Mouse (Mus musculus): ENCODE results near the gene Olfr1006. TPM values are rescaled to one million over a fixed set of nuclear protein-coding genes. Genes with fewer than 3 reads are reported as not detected.

The Olfr1006 gene
- not detected for polyA plus RNA-seq (2017; shearing (Covaris generic))

GRCm38 (mm10) chr2:85678667-85679066, at the start of gene Olfr1006:
Olfr1006 (minus strand) TSS chr2:85678767.

GRCm38 (mm10) chr2:85715119-85715518, 36.6 kb upstream of the Olfr1006 start, which contains the start of gene Olfr1009:
Olfr1009 (plus strand) TSS chr2:85715419.

GRCm38 (mm10) chr2:85689131-85689530, 10.6 kb upstream of the Olfr1006 start, which contains the start of gene Olfr1008:
Olfr1008 (plus strand) TSS chr2:85689431.

GRCm38 (mm10) chr2:85664355-85664754, 14.2 kb downstream of the Olfr1006 start, which contains the start of gene Olfr154:
Olfr154 (minus strand) TSS chr2:85664455.

GRCm38 (mm10) chr2:85650604-85651003, 28.0 kb downstream of the Olfr1006 start, which contains the start of gene Olfr1002:
Olfr1002 (minus strand) TSS chr2:85650704.

Other genes with a start within 250 kb of the Olfr1006 start
- gene Olfr994, start 242.3 kb downstream of the Olfr1006 start, polyA plus RNA-seq (2017; shearing (Covaris generic)) = not detected
- gene Olfr995, start 235.1 kb downstream of the Olfr1006 start, polyA plus RNA-seq (2017; shearing (Covaris generic)) = not detected
- not detected for gene 4833423E24Rik, start 159.7 kb downstream of the Olfr1006 start, polyA plus RNA-seq (2017; shearing (Covaris generic))
- gene Olfr996, start 99.6 kb downstream of the Olfr1006 start, polyA plus RNA-seq (2017; shearing (Covaris generic)) = not detected
- not detected for gene Olfr998, start 89.8 kb downstream of the Olfr1006 start, polyA plus RNA-seq (2017; shearing (Covaris generic))
- gene Olfr1000, start 66.9 kb downstream of the Olfr1006 start, polyA plus RNA-seq (2017; shearing (Covaris generic)) = not detected
- gene Olfr1002, start 28.1 kb downstream of the Olfr1006 start, polyA plus RNA-seq (2017; shearing (Covaris generic)) = not detected
- gene Olfr154, start 14.3 kb downstream of the Olfr1006 start, polyA plus RNA-seq (2017; shearing (Covaris generic)) = not detected
- gene Olfr1008, start 10.7 kb upstream of the Olfr1006 start, polyA plus RNA-seq (2017; shearing (Covaris generic)) = not detected
- not detected for gene Olfr1009, start 36.7 kb upstream of the Olfr1006 start, polyA plus RNA-seq (2017; shearing (Covaris generic))
- gene Olfr1012, start 84.0 kb upstream of the Olfr1006 start, polyA plus RNA-seq (2017; shearing (Covaris generic)) = not detected
- not detected for gene Olfr1013, start 88.3 kb upstream of the Olfr1006 start, polyA plus RNA-seq (2017; shearing (Covaris generic))
- not detected for gene Olfr1014, start 93.9 kb upstream of the Olfr1006 start, polyA plus RNA-seq (2017; shearing (Covaris generic))
- not detected for gene Olfr1015, start 103.2 kb upstream of the Olfr1006 start, polyA plus RNA-seq (2017; shearing (Covaris generic))
- not detected for gene Olfr1016, start 123.8 kb upstream of the Olfr1006 start, polyA plus RNA-seq (2017; shearing (Covaris generic))
- gene Olfr1018, start 139.7 kb upstream of the Olfr1006 start, polyA plus RNA-seq (2017; shearing (Covaris generic)) = not detected
- gene Olfr1019, start 166.7 kb upstream of the Olfr1006 start, polyA plus RNA-seq (2017; shearing (Covaris generic)) = not detected
- gene Olfr1020, start 168.3 kb upstream of the Olfr1006 start, polyA plus RNA-seq (2017; shearing (Covaris generic)) = not detected
- not detected for gene Olfr1022, start 189.8 kb upstream of the Olfr1006 start, polyA plus RNA-seq (2017; shearing (Covaris generic))
- gene Olfr1023, start 206.9 kb upstream of the Olfr1006 start, polyA plus RNA-seq (2017; shearing (Covaris generic)) = not detected
- not detected for gene Olfr1024, start 226.3 kb upstream of the Olfr1006 start, polyA plus RNA-seq (2017; shearing (Covaris generic))
- not detected for gene Olfr1025-ps1, start 236.4 kb upstream of the Olfr1006 start, polyA plus RNA-seq (2017; shearing (Covaris generic))
- gene Olfr1026, start 242.8 kb upstream of the Olfr1006 start, polyA plus RNA-seq (2017; shearing (Covaris generic)) = not detected

Data from CD4-positive, CD25-positive, alpha-beta regulatory T cell, adult 9 weeks (primary cell).